Mouse (Mus musculus) lung, adult 2 months (tissue): ENCODE measurements at regions not wholly inside any gene's neighbourhood (a gene's known extent, or its start where the extent isn't known, plus 50 kb on each side); places are given as distances from the start of the nearest gene placed in this dataset.

Source experiments
- CTCF ChIP-seq: fragments of 200-500 bp; IDR thresholded peaks from 2 replicates; pipeline ENCODE4 v1.5.1; 2011; ENCODE audit warnings: mild to moderate bottlenecking, low read length, control low read depth; ENCODE audit not compliant: insufficient read depth
- POLR2A ChIP-seq: fragments of 200-500 bp; IDR thresholded peaks from 2 replicates; pipeline ENCODE4 v1.6.1; 2011; ENCODE audit warnings: low read depth, mild to moderate bottlenecking, control low read depth, low read length, borderline replicate concordance; ENCODE audit errors: extremely low read depth

GRCm38 (mm10) chr16:26285627-26286026 lies 86.0 kb downstream of the Cldn1 start:
- TF ChIP-seq CTCF (no peak), POLR2A (no peak)
